Mouse (Mus musculus) testis, postnatal 14 days (tissue): Measurements from ENCODE around the gene Ppp4r1.

Experiments used
- DNase-seq: peaks from one replicate; pipeline ENCODE4 v3.0.0; 2021; ENCODE audit warnings: low spot score

Ppp4r1 gene

DNA sequence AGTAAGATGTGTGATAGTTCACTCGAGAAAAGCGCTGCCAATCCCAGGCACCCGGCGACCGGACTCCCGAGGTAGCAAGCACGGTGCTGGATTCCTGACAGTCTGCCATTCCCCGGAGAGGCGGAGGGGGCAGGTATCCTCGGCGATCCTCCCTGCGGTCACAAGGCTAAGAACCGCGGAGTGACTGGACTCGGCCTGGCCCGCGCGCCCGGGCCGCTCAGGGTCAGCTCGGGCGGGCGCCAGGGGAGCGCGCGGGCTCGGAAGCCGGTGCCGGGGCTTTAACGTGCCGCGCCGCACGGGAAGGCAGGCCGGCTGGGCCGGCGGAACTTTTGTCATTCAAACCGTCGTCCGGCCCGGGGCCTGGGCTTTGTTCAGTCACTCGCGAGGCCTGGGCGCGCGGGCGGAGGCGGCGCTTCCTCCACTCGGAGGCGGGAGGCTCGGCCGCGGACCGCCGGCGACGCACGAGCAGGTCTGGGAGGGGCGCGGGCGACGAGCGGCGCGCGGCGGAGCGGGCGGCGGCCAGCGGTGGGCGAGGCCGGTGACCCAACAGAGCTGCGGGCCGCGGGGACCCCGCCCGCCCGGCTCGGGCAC lies at the start of gene Ppp4r1:
Ppp4r1 (plus strand) TSS at position 23 of the 591 bp plus-strand sequence.
- peak; percentile 85 for DNase-seq

DNA sequence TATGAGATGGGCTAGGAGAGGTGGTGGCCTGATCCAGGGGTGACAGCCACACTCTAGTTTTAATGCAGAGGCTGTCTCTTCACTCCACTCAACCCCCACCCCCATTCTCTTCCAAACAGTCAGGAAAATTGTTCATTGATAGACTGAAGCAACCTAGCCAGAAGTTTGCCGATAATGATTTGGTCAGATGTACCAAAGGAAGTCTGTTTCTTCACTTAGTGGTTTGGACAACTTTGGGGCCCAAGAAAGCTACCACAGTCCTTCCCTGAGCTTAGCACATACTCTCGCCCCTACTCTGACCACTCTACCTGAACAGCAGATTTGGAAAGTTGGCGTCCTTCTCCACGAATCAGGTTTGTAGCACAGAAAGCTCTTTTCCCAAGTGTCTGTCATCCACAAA lies 49.7 kb upstream of the Ppp4r1 start:
- DNase-seq = no peak

DNA sequence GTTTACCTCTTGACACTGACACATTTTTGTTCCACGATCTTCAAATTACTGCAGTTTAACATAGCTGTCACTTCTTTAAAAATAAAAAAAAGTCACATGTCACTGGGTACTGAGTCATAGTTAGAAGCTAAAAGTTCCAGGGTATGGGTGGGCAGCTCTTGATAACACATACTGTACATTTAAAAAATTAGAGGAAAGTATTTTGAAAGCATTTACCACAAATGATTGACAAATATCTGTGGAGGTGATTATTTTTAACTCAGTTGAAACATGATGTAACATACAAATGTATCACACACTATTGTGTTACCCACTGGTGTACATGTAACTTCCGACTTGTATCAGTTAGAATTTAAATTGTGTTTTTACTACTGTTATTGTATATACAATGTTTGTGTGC lies 47.3 kb upstream of the Ppp4r1 start:
- DNase-seq = no peak

DNA sequence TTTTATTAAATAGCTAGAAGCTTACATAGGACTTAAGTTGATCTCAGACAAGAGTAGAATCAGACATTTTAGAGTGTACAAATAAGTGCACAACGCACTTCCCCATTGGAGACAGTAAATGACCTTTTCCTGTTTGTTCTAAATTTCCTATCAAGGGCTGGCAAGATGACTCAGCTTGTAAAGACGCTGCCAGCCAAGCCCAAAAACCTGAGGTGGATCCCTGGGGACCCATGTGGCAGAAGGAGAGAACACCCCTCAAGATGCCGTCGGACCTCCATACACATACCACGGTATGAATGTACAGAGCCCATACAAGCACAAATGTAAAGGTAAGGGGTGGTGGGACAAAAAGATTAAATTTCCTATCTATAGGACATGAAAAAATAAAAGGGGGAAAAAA lies 45.2 kb upstream of the Ppp4r1 start:
- no peak for DNase-seq

DNA sequence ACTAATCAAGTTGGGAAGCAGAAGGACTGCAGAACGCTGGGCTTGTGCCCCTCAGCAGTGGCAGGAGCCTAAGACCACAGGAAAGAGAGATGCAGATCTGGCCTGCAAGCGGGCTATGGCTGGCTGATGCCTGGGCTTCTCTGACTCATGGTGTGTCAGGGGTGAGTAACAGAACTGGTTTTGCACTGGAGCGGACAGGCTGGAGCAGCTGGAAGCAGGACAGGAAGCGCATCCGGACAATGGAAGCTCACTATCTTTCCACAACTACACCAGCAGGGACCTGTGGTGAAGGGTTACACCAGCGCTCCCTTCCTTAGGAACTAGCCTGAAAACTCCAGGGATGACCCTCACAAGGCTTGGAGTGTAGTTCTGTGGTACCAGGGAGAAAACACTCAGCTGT lies 44.8 kb upstream of the Ppp4r1 start:
- no peak for DNase-seq

DNA sequence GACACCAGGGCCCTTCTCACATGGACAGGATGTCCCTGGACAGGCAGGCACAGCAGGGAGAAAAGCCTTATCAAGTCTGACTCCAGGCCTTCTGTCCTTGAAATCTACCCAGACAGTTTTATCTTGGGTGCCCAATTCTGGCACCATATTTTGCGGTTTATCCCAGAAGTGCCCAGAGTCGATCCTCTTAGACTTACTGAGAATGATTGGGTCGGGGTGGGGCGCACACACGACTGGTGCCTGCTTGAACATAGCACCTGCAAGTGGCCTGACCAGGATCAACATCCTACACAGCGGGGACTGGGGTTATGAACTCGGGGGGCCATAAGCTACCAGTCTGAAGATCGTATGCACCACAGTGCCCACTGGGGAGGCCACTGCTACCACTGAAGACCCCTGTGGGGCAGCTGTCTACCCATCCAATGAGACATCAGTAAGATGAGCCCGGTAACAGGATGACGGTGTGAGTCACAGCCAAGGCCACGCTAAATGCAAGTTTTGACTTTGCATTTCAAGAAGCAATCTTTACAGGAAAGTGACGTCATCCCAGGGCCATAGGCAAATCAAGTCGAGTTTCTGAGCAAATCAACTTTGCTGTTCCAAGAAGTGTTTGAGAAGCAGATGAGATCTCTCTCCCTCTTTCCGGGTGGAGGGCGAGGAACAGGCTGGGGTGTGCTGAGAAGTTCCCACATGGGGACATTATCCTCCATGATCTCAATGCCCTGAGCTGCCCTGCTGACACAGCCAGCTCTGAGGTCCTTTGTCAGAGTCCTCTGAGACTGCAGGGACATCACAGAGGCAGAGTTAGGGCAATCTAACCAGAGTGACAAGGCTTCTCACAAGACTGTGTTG lies 42.3 kb upstream of the Ppp4r1 start:
- peak; percentile 40 for DNase-seq

DNA sequence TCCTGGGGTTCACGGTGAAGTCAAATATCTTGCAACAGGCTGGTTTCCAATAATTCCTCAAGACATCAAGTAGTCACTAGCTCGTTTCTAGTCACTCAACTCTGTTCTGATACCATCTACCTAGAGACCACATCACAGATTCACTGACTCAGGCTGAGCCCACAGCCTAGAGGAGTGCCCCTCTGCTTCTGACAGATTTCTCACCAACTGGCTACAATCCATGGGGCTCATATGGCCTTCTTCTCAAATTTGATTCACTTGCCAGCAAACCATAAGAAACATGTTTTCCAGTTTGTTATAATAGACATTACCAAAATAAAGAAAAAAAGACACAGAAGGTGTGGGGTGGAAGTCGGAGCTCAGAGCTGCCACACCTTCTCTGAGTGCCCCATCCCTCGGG lies 40.8 kb upstream of the Ppp4r1 start:
- DNase-seq = no peak

DNA sequence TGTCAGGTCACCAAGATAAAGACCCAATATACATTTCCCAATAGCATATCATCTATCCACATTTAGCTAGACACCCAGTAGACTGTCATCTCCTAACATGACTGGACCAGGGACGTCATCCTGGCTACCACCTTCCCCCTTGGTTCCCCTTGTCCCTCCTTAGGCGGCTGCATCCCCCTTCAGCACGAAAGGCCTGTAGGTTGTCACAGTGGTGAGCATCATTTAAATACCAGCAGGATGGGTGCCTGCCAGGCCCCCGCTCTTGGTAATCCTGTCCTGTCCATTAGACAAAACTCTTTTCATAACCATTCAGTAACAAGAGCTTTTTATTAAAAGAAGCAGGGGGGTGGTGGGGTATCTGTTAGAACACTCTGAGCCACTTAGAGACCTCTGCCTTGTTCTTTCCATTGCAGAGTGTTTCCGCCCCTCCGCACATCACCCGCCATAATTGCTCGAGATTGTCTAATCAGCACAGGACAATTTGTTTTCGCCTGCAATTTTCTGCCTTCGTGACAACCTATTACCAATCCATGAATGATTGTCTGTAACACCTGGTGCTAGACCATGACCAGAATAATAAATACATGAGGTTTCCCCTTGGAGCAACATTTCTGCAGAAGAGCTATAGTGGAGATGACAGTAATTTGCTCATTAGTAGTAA lies 40.0 kb upstream of the Ppp4r1 start:
- no peak for DNase-seq

DNA sequence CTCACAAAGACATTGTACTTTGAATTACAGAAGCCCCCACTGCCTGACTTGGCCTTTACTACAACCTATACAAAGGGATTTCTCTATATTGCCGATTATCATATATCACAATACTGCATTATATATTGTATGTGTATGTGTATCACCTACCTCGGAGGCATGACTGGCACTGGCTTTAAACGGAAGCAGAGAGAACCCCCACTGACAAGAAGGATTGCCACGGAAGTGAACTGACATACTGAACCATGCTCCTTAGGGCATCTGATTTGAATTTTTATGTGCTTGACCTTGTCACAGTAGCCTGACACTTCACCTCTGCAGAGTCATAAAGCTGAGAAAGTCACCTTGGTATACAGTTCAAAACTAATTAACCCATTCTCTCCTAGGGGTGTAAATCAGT lies 39.4 kb upstream of the Ppp4r1 start:
- no peak for DNase-seq

DNA sequence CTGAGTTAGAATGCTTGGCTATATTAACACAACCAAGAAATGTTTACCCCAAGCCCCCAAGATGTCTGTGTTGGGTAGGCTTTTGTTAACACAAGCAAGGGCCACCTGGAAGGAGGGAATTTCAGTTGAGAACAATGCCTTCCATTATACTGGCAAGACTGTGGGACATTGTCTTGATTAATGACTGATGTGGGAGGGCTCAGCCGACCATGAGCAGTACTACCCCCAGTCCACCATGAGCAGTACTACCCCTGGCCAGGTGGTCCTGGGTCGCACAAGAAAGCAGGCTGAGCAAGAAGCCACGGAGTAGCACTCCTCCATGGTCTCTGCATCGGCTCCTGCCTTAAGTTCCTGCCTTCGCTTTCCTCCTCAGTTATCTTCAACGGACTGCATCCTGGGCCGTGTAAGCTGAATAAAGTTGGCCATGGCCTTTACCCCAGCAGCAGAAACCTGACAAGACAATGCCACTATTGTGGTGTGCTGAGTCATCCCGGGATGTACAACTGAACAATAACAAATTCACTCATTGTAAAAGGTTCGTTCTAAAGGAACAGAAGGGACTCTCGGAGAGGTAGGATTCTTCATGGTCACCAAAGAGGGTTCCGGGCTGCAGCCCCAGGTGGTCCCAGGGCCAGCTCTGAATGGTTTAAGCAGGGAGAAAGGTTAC lies 38.6 kb upstream of the Ppp4r1 start:
- DNase-seq = no peak

DNA sequence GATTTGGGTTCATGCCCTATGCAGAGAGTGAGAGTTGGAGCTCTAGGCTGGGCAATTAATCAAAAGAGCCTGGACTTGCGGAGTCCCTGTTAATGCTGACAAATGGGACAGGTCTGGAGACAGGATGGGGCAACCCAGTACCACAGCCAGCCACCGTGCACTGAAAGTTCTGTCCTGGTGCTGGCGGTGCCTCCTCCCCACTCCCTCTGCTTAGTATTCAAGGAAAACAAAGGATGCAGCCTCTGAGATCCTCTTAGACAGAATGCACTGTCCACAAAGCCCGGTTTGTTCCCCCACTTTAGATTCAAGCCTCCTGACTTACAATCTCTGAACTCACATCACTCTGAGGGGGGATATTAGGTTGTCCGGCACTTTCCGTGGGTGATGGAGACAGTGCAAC lies 36.1 kb upstream of the Ppp4r1 start:
- no peak for DNase-seq

DNA sequence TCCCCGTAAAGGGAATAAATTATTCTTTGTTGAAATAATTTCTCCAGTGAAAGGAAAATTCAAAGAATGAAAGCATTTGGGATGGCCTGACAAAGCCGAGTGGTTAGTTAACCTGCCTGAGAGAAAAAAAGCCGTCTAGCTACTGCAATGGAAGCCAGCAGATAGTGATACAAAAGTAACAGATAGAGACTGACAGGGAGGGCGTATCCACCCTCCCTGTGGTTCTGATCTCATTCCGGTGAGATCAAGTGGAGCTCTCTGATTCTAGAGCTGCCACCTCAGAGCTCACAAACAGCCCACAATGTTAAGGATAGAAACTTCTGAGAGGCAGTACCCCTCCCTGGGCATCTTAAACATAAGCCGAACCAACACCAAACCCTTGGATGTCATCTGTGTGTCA lies 33.4 kb upstream of the Ppp4r1 start:
- no peak for DNase-seq

DNA sequence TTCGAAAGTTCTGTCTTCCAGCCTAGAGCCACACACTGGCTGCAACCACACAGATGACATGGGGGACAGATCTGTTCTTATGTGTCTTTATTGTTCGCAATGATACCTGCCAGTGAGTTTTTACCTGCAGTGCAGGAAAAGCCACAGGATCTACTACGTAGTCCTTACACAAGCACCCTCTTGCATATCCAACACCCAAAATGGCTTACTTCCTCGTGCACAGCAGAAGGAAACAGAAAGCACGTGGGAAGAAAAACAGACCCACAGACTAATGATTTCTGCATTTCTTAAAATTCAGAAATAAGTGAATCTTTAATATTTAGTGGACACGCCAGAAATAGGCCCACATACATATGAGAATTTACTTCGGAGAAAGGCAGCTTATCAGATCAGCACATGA lies 32.6 kb upstream of the Ppp4r1 start:
- no peak for DNase-seq

DNA sequence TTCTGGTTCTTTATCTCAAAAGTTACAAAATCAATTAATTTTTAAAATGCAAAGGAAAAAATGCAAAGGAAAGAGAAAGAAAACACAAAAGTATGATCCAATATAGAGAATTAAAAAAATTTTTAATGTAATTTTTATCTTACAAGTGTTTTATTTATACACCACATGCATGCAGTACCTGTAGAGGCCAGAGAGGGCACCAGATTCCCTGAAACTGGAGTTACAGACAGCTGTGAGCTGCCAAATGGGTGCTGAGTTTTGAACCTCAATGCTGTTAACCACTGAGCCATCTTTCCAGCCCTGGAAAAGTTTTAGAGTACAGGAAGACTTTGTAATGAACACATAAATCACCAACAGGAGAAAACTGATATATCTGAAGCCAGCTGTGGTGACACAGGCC lies 32.1 kb upstream of the Ppp4r1 start:
- no peak for DNase-seq

DNA sequence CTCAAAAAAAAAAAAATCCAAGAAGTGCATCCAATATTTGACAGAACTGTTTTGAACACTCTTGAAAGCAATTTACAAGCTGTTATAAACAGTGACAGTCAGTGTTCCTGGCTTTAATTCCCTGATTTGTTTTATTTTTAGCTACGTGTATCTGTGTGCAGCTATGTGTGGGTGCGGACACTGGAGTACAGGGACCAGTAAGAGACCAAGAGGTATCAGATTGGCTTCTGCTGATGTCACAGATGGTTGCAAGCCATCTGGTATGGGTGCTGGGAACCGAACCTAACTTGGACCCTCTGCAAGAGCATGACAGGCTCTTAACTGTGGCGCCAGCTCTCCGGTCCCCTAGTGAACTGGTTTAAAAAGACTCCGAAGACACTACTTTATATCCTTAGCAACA lies 29.2 kb upstream of the Ppp4r1 start:
- DNase-seq = no peak

DNA sequence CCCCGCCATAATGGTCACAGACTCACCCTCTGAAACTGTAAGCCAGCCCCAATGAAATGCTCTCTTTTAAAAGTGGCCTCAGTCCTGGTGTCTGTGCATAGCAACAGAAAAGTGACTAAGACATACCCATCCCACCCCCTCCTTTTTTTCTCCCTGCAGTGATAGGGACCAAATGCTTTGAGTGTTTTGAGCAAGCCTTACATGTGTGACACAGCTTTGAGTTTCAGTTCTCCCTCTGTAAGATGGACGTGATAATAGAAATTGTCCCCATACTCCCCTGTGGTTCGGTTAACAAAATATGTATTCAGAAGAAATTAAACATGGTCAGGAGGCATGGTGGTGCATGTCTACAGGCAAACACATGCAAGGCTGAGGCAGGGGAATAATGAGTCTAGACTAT lies 26.5 kb upstream of the Ppp4r1 start:
- no peak for DNase-seq

DNA sequence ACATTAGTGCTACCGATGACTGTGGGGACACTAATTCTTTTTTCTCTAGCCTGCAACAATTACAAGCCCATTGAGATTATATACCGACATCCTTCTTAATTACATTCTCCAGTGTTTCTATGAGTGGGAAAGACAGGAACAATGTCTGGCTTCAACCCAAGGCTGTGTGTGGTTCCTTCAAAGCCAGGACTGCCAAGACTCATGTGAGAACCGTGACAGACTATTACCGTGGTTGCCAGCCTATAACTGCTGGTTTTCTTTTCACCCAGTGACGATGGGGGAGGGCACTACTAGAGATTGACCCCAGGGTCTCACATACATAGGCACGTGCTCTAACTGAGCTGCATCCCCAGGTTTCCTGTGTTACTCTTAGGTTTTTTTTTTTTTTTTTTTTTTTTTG lies 25.2 kb upstream of the Ppp4r1 start:
- no peak for DNase-seq

DNA sequence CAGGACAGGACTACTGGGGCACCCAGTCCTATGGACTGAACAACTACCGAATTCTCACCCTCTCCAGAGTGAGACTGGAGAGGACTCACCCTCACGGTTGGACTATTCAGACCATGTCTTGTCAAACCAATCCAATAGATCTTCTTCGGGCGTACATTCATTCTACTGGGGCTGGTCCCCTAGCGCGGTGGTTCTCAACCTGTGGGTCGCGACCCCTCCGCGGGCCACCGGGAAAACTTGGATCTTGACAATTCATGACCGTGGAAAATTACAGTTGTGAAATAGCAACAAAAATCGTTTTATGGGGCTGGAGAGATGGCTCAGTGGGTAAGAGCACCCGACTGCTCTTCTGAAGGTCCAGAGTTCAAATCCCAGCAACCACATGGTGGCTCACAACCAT lies 19.2 kb upstream of the Ppp4r1 start:
- no peak for DNase-seq

DNA sequence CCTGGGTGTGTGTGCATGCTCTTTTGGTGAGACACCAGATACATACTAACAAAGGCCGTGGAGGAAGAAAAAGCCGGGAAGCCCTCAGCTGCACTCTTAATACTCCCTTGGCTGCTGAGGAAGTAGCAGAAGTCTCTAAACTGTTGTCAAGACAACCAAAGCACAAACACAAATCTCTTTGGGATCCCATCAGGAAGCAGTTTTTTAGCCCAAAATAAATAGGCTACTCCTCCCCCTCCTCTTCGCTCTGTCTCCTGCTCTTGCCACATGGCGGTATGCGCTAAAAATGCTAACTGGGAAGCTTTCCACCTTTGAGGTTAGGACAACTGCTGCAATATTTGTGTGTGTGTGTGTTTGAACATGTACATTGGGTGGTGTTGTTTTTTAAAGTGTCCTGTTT lies 13.9 kb upstream of the Ppp4r1 start:
- no peak for DNase-seq

DNA sequence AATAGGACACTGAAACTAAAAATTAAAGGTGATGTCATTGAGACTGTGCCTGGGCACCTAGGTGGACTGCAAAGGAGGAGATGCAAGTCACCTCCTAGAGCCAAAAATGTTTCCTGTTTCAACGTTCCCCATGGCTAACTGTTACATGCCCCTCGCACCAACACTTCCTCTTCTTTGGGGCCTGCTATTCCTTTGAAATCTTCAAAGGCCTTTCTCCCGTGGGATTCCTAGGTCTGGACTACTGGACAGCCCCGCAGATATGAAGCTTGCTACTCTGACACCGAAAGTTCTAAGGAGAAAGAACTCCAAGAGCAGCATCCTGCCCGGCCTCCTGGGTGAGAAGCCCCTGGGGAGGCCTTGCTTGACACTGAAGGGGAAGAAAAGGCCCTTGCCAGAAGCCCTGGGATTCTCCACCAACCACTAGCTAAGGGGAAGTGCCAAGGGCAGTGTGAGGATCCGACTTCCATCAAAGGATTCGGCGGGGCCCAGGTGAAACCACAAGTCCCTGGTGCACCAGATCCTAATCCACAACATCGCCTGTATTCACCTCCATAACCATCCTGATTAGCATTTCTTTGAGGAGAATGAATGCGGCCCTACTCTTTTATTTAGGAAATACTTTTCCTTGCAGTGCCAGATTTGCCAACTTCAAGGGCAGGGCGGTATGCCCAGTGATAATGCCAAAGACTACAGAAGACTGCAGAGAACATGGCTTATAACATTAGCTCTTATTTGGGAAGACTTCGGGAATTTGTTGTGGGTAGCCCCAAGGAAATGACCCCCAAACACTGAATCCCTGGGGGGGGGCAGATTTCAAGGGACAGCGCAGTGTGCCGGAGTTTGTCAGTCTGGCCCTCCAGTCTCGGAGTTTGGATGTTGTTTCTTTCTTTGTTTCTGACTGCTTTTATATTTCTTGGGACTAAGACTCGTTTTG lies 11.1 kb upstream of the Ppp4r1 start:
- DNase-seq = no peak
